Mouse (Mus musculus) liver, embryonic 16.5 days (tissue): ENCODE measurements around the gene Stambpl1. TPM values are rescaled to one million over a fixed set of nuclear protein-coding genes. Genes with fewer than 3 reads are reported as not detected.

Experiments
- ATAC-seq: fragments of 200-750 bp; cut with Nextera tagmentation; 2 replicates; pipeline ENCODE4 v1.8.0; 2017; ENCODE audit warnings: low read depth, mild to moderate bottlenecking, moderate number of reproducible peaks, moderate library complexity
- H3K27ac ChIP-seq: fragments of 300-500 bp; sonication (generic); 2 replicates; pipeline ENCODE4 v1.5.1; 2014; ENCODE audit warnings: mild to moderate bottlenecking, low read length
- H3K27me3 ChIP-seq: fragments of 300-500 bp; sonication (generic); 2 replicates; pipeline ENCODE4 v1.6.1; 2014; ENCODE audit warnings: low read depth, low read length, mixed read lengths; ENCODE audit not compliant: control insufficient read depth, insufficient read depth
- H3K36me3 ChIP-seq: fragments of 300-500 bp; sonication (generic); 2 replicates; pipeline ENCODE4 v1.6.1; 2014; ENCODE audit warnings: mild to moderate bottlenecking; ENCODE audit not compliant: control insufficient read depth, insufficient read depth
- H3K4me1 ChIP-seq: fragments of 300-500 bp; sonication (generic); 2 replicates; pipeline ENCODE4 v1.6.1; 2014; ENCODE audit warnings: low read depth, low read length, mixed read lengths; ENCODE audit not compliant: control insufficient read depth
- H3K4me2 ChIP-seq: fragments of 300-500 bp; sonication (generic); 2 replicates; pipeline ENCODE4 v1.6.1; 2014; ENCODE audit warnings: low read depth, low read length, mixed read lengths
- H3K4me3 ChIP-seq: fragments of 300-500 bp; sonication (generic); 2 replicates; pipeline ENCODE4 v1.5.1; 2014; ENCODE audit warnings: low read depth, mild to moderate bottlenecking, low read length
- H3K9ac ChIP-seq: fragments of 300-500 bp; sonication (generic); 2 replicates; pipeline ENCODE4 v1.6.1; 2014; ENCODE audit warnings: low read depth, low read length
- H3K9me3 ChIP-seq: fragments of 300-500 bp; sonication (generic); replicated peaks from 2 replicates; pipeline ENCODE4 v1.6.1; 2016; ENCODE audit warnings: low read length; ENCODE audit not compliant: control insufficient read depth
- WGBS: fragments of 180-500 bp; shearing (Covaris S2); extraction: QIAGEN DNeasy Blood & Tissue Kit; methylation state at CpG from one replicate; pipeline ENCODE4 v1.1.7; 2014; ENCODE audit not compliant: insufficient replicate concordance; 5-methylcytosine and 5-hydroxymethylcytosine counted together
- polyA plus RNA-seq: library from polyadenylated mRNA; unstranded; fragments of >200 nt; fragmentation: Nextera tagmentation; extraction: Ambion mirVana; gene quantifications from 2 replicates; pipeline ENCODE4 v1.2.1, GENCODE M21; 2015

Gene Stambpl1
- polyA plus RNA-seq, 1 experiment from 2014 or later: 6.2 TPM

GRCm38 (mm10) chr19:34254880-34255681 lies 63.1 kb downstream of the Stambpl1 start, which contains the start of gene Acta2:
Gene Acta2 (minus strand): TSS chr19:34255590.
- Histone ChIP-seq H3K36me3 (no peaks in the 10 kb centered on the region), H3K4me1 (no peaks in the 10 kb centered on the region; the same call in 1 of the 2 replicates), H3K27ac (no peak within 1 kb of the TSS), H3K9me3 (no peaks in the 10 kb centered on the region), H3K4me2 (no peak within 1 kb of the TSS), H3K4me3 (no peak within 1 kb of the TSS), H3K9ac (no peak within 1 kb of the TSS), H3K27me3 (no peaks in the 10 kb centered on the region)
- WGBS: 54% methylated on average over 16 of the region's 16 CpGs
- 0 out of 2 replicates have a peak, but pooled peaks have one; percentile 11 for ATAC-seq

GRCm38 (mm10) chr19:34256149-34256548 lies 64.1 kb downstream of the Stambpl1 start:
- no peaks in the 10 kb centered on the region; the same call in 1 of the 2 replicates for H3K4me1 ChIP-seq
- H3K36me3 ChIP-seq: no peaks in the 10 kb centered on the region
- no peak overlapping the region for H3K9ac ChIP-seq
- 56% methylated on average over 5 of the region's 5 CpGs for WGBS
- no peak overlapping the region for H3K27ac ChIP-seq
- H3K4me3 ChIP-seq: no peak overlapping the region
- ATAC-seq: no peak
- no peaks in the 10 kb centered on the region for H3K27me3 ChIP-seq
- no peak overlapping the region for H3K4me2 ChIP-seq
- H3K9me3 ChIP-seq: no peaks in the 10 kb centered on the region

- Histone ChIP-seq H3K4me2 (no peak overlapping the region), H3K4me1 (no peaks in the 10 kb centered on the region; the same call in 1 of the 2 replicates), H3K36me3 (no peaks in the 10 kb centered on the region), H3K9ac (no peak overlapping the region), H3K4me3 (no peak overlapping the region), H3K9me3 (no peaks in the 10 kb centered on the region), H3K27me3 (no peaks in the 10 kb centered on the region), H3K27ac (no peak overlapping the region)
- no peak for ATAC-seq
- 64% methylated on average over 2 of the region's 2 CpGs for WGBS
Observed at GRCm38 (mm10) chr19:34256936-34257335, 64.9 kb downstream of the Stambpl1 start.

- Histone ChIP-seq H3K4me1 (no peaks in the 10 kb centered on the region), H3K36me3 (no peaks in the 10 kb centered on the region), H3K4me3 (no peak overlapping the region), H3K9me3 (no peaks in the 10 kb centered on the region), H3K4me2 (no peak overlapping the region), H3K9ac (no peak overlapping the region), H3K27ac (no peak overlapping the region), H3K27me3 (no peaks in the 10 kb centered on the region)
- no peak for ATAC-seq
- 49% methylated on average over 2 of the region's 2 CpGs for WGBS
Observed at GRCm38 (mm10) chr19:34262273-34262974, 70.4 kb downstream of the Stambpl1 start.

GRCm38 (mm10) chr19:34265604-34266193 lies 73.7 kb downstream of the Stambpl1 start:
- Histone ChIP-seq H3K4me1 (no peaks in the 10 kb centered on the region), H3K4me3 (no peak overlapping the region), H3K9ac (no peak overlapping the region), H3K36me3 (no peaks in the 10 kb centered on the region), H3K27ac (no peak overlapping the region), H3K27me3 (no peaks in the 10 kb centered on the region), H3K9me3 (no peaks in the 10 kb centered on the region), H3K4me2 (no peak overlapping the region)
- ATAC-seq: no peak
- 57% methylated on average over 5 of the region's 5 CpGs for WGBS

GRCm38 (mm10) chr19:34268991-34269390 lies 77.0 kb downstream of the Stambpl1 start:
- WGBS: 39% methylated on average over 1 of the region's 1 CpGs
- no peaks in the 10 kb centered on the region for H3K4me1 ChIP-seq
- H3K9ac ChIP-seq: no peak overlapping the region
- ATAC-seq: no peak
- H3K4me3 ChIP-seq: no peak overlapping the region
- no peaks in the 10 kb centered on the region for H3K36me3 ChIP-seq
- no peak overlapping the region for H3K4me2 ChIP-seq
- H3K9me3 ChIP-seq: no peaks in the 10 kb centered on the region
- H3K27ac ChIP-seq: no peak overlapping the region
- H3K27me3 ChIP-seq: no peaks in the 10 kb centered on the region

GRCm38 (mm10) chr19:34270106-34270726 lies 78.2 kb downstream of the Stambpl1 start:
- Histone ChIP-seq H3K4me3 (no peak overlapping the region), H3K9me3 (no peaks in the 10 kb centered on the region), H3K4me1 (no peaks in the 10 kb centered on the region), H3K27me3 (no peaks in the 10 kb centered on the region), H3K9ac (no peak overlapping the region), H3K36me3 (no peaks in the 10 kb centered on the region), H3K27ac (no peak overlapping the region), H3K4me2 (no peak overlapping the region)
- 65% methylated on average over 11 of the region's 11 CpGs for WGBS
- ATAC-seq: peak; percentile 21; the same call in 1 of the 2 replicates

GRCm38 (mm10) chr19:34270824-34271464 lies 78.9 kb downstream of the Stambpl1 start:
- 82% methylated on average over 13 of the region's 13 CpGs for WGBS

More at GRCm38 (mm10) chr19:34270824-34271464, 78.9 kb downstream of the Stambpl1 start:
- Histone ChIP-seq H3K9me3 (no peaks in the 10 kb centered on the region), H3K4me2 (no peak overlapping the region), H3K36me3 (no peaks in the 10 kb centered on the region), H3K27ac (no peak overlapping the region), H3K27me3 (no peaks in the 10 kb centered on the region), H3K9ac (no peak overlapping the region), H3K4me3 (no peak overlapping the region), H3K4me1 (no peaks in the 10 kb centered on the region)
- ATAC-seq: no peak
